Mouse (Mus musculus) hindbrain, postnatal 0 days (tissue): ENCODE data around the gene Brd4. TPM values are rescaled to one million over a fixed set of nuclear protein-coding genes. Genes with fewer than 3 reads are reported as not detected.

Source experiments
- ATAC-seq: fragments of 200-750 bp; cut with Nextera tagmentation; 2 replicates; pipeline ENCODE4 v1.8.0; 2017; ENCODE audit warnings: mild to moderate bottlenecking, moderate TSS enrichment, moderate library complexity
- DNase-seq: peaks from one replicate; pipeline ENCODE4 v3.0.0-alpha.2; 2015; ENCODE audit warnings: low spot score
- H3K27ac ChIP-seq: fragments of 300-500 bp; sonication (generic); 2 replicates; pipeline ENCODE4 v1.5.1; 2014; ENCODE audit warnings: mild to moderate bottlenecking
- H3K27me3 ChIP-seq: fragments of 300-500 bp; sonication (generic); 2 replicates; pipeline ENCODE4 v1.6.1; 2014; ENCODE audit warnings: low read length, mixed read lengths; ENCODE audit not compliant: insufficient read depth
- H3K36me3 ChIP-seq: fragments of 300-500 bp; sonication (generic); 2 replicates; pipeline ENCODE4 v1.6.1; 2014; ENCODE audit warnings: low read length, mixed read lengths; ENCODE audit not compliant: insufficient read depth
- H3K4me1 ChIP-seq: fragments of 300-500 bp; sonication (generic); 2 replicates; pipeline ENCODE4 v1.6.1; 2014; ENCODE audit warnings: antibody characterized with exemption, low read length, mixed read lengths; ENCODE audit not compliant: insufficient read depth
- H3K4me2 ChIP-seq: fragments of 300-500 bp; sonication (generic); 2 replicates; pipeline ENCODE4 v1.6.1; 2014; ENCODE audit warnings: low read depth, mild to moderate bottlenecking, low read length, moderate library complexity, mixed read lengths
- H3K4me3 ChIP-seq: fragments of 300-500 bp; sonication (generic); 2 replicates; pipeline ENCODE4 v1.5.1; 2014; ENCODE audit warnings: low read length
- H3K9ac ChIP-seq: fragments of 300-500 bp; sonication (generic); replicated peaks from 2 replicates; pipeline ENCODE4 v1.6.1; 2014; ENCODE audit warnings: mild to moderate bottlenecking, low read length, moderate library complexity, mixed read lengths
- H3K9me3 ChIP-seq: fragments of 300-500 bp; sonication (generic); 2 replicates; pipeline ENCODE4 v1.6.1; 2016; ENCODE audit warnings: low read length, mixed read lengths
- CTCF ChIP-seq: IDR thresholded peaks from 2 replicates; pipeline ENCODE4 v1.5.1; 2016; ENCODE audit warnings: antibody characterized with exemption, control low read depth, low read depth
- WGBS: fragments of 180-500 bp; shearing (Covaris S2); extraction: QIAGEN DNeasy Blood & Tissue Kit; methylation state at CpG from one replicate; pipeline ENCODE4 v1.1.7; 2014; 5-methylcytosine and 5-hydroxymethylcytosine counted together
- polyA plus RNA-seq: library from polyadenylated mRNA; unstranded; fragments of >200 nt; fragmentation: Nextera tagmentation; extraction: Ambion mirVana; gene quantifications from 2 replicates; pipeline ENCODE4 v1.2.1, GENCODE M21; 2015
- total RNA-seq: library from RNA; depleted of rRNA; stranded (reverse); fragments of >200 nt; gene quantifications from 2 replicates; pipeline ENCODE4 v1.2.3, GENCODE M21; 2014

Gene Brd4
- total and polyA plus RNA-seq, 2 experiments from 2014 or later = 34.3 to 73.8 TPM

GRCm38 (mm10) chr17:32268096-32268495 is 16.4 kb downstream of the Brd4 start:
- WGBS = 41% methylated on average over 2 of the region's 2 CpGs
- TF ChIP-seq CTCF = no peak

DNA sequence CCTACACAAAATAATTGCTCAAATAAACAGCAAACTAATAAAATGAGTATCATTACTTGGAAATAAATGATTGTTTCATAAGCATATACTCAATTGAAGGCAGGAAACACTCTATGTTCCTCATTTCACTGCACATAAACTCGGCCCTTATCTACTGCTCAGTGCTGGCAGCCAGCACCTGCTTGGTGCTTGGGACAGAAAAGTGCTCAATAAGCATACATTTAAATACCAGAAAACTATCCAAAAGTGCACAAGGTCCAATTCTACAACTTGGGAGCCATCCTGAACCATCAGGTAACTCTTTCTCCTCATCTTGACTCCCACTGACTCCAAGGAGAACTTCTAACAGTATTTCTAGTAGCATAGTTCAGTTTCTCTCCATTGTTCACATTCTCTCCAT is 16.9 kb downstream of the Brd4 start:
- WGBS = 95% methylated on average over 1 of the region's 1 CpGs
- H3K9ac ChIP-seq = no peak overlapping the region
- no peak overlapping the region for H3K4me3 ChIP-seq
- DNase-seq (no peak), ATAC-seq (no peak)
- H3K36me3 ChIP-seq = no peaks in the 10 kb centered on the region
- peaks cover 5% of the 10 kb centered on the region; the same call in 1 of the 2 replicates for H3K4me1 ChIP-seq
- no peaks in the 10 kb centered on the region for H3K27me3 ChIP-seq
- no peak for TF ChIP-seq CTCF
- no peaks in the 10 kb centered on the region for H3K9me3 ChIP-seq
- H3K27ac ChIP-seq = 0 out of 2 replicates have a peak overlapping the region, but pooled peaks have one; percentile 45
- no peak overlapping the region for H3K4me2 ChIP-seq

More at GRCm38 (mm10) chr17:32268096-32268495, 16.4 kb downstream of the Brd4 start:
- Histone ChIP-seq H3K4me1 (peaks cover 5% of the 10 kb centered on the region; the same call in 1 of the 2 replicates), H3K27ac (peak overlapping the region; percentile 45; the same call in 1 of the 2 replicates), H3K27me3 (no peaks in the 10 kb centered on the region), H3K4me3 (no peak overlapping the region), H3K9me3 (no peaks in the 10 kb centered on the region), H3K4me2 (no peak overlapping the region), H3K36me3 (no peaks in the 10 kb centered on the region), H3K9ac (no peak overlapping the region)
- ATAC-seq (no peak), DNase-seq (no peak)

- Histone ChIP-seq H3K4me3 (no peak overlapping the region), H3K27ac (no peak overlapping the region), H3K4me2 (no peak overlapping the region), H3K4me1 (peaks cover 5% of the 10 kb centered on the region; the same call in 1 of the 2 replicates), H3K9me3 (no peaks in the 10 kb centered on the region), H3K36me3 (no peaks in the 10 kb centered on the region), H3K9ac (no peak overlapping the region), H3K27me3 (no peaks in the 10 kb centered on the region)
- ATAC-seq = no peak
- TF ChIP-seq CTCF = no peak
- 63% methylated on average over 2 of the region's 2 CpGs for WGBS
- DNase-seq = peak; percentile 43
Measured at GRCm38 (mm10) chr17:32263672-32264071, 20.9 kb downstream of the Brd4 start.

- 83% methylated on average over 8 of the region's 8 CpGs for WGBS
Measured at GRCm38 (mm10) chr17:32262831-32263559, 21.5 kb downstream of the Brd4 start.

GRCm38 (mm10) chr17:32258869-32259268 is 25.7 kb downstream of the Brd4 start:
- H3K4me1 ChIP-seq = no peaks in the 10 kb centered on the region
- WGBS = 87% methylated on average over 2 of the region's 2 CpGs
- DNase-seq = no peak
- no peaks in the 10 kb centered on the region for H3K9me3 ChIP-seq
- H3K36me3 ChIP-seq = no peaks in the 10 kb centered on the region
- peak; percentile 24; the same call in 1 of the 2 replicates for TF ChIP-seq CTCF
- H3K9ac ChIP-seq = no peak overlapping the region
- ATAC-seq = no peak
- no peak overlapping the region for H3K4me2 ChIP-seq
- H3K27ac ChIP-seq = no peak overlapping the region
- no peak overlapping the region for H3K4me3 ChIP-seq
- H3K27me3 ChIP-seq = no peaks in the 10 kb centered on the region

More at GRCm38 (mm10) chr17:32262831-32263559, 21.5 kb downstream of the Brd4 start:
- no peaks in the 10 kb centered on the region for H3K36me3 ChIP-seq
- TF ChIP-seq CTCF = no peak
- no peak overlapping the region for H3K27ac ChIP-seq
- H3K27me3 ChIP-seq = no peaks in the 10 kb centered on the region
- no peak overlapping the region for H3K9ac ChIP-seq
- DNase-seq (no peak), ATAC-seq (no peak)
- H3K4me3 ChIP-seq = no peak overlapping the region
- H3K4me2 ChIP-seq = no peak overlapping the region
- H3K9me3 ChIP-seq = no peaks in the 10 kb centered on the region
- H3K4me1 ChIP-seq = peaks cover under 1% of the 10 kb centered on the region; the same call in 1 of the 2 replicates

- no peak for ATAC-seq
Measured at GRCm38 (mm10) chr17:32257944-32258343, 26.6 kb downstream of the Brd4 start.

GRCm38 (mm10) chr17:32257452-32257851 is 27.1 kb downstream of the Brd4 start:
- ATAC-seq = no peak
- no peaks in the 10 kb centered on the region for H3K36me3 ChIP-seq
- no peak overlapping the region for H3K4me3 ChIP-seq
- no peak for TF ChIP-seq CTCF
- H3K4me2 ChIP-seq = no peak overlapping the region
- no peaks in the 10 kb centered on the region for H3K4me1 ChIP-seq
- WGBS = 89% methylated on average over 2 of the region's 2 CpGs
- no peaks in the 10 kb centered on the region for H3K27me3 ChIP-seq
- no peak overlapping the region for H3K9ac ChIP-seq
- H3K9me3 ChIP-seq = no peaks in the 10 kb centered on the region
- DNase-seq = no peak
- no peak overlapping the region for H3K27ac ChIP-seq

More at GRCm38 (mm10) chr17:32257944-32258343, 26.6 kb downstream of the Brd4 start:
- Histone ChIP-seq H3K9ac (no peak overlapping the region), H3K27ac (no peak overlapping the region), H3K36me3 (no peaks in the 10 kb centered on the region), H3K4me2 (no peak overlapping the region), H3K9me3 (no peaks in the 10 kb centered on the region), H3K27me3 (no peaks in the 10 kb centered on the region), H3K4me1 (no peaks in the 10 kb centered on the region), H3K4me3 (no peak overlapping the region)
- TF ChIP-seq CTCF = no peak
- no peak for DNase-seq
- WGBS = 43% methylated on average over 6 of the region's 6 CpGs
